Mouse (Mus musculus) cerebellum, adult (tissue): ENCODE results near the gene Olfr1315-ps1.

Experiments
- ATAC-seq: cut with Nextera tagmentation; 2 replicates; pipeline ENCODE4 v1.9.2; 2017; ENCODE audit warnings: mild to moderate bottlenecking, moderate library complexity, mixed read lengths; ENCODE audit not compliant: insufficient number of reproducible peaks, low FRiP score, low TSS enrichment

Olfr1315-ps1 gene

DNA sequence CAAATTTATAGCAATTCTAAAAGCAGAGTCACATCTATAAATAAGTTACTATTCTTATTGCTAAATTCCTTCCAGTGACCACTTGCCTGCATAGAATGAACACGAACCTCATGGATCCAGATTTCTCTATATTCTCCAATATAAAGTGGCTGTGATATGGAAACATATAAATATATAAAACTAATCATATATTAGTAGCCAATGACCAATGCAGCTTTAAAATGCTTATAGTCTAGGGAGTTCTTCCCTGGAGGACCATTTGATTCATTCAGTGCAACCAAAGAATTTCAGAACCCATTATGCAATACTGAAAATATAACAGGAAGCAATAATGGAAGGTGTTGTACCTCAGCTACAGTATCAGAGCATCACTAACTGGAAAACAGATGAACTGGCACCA is at the start of gene Olfr1315-ps1:
Gene Olfr1315-ps1, minus strand, starts transcription at position 101 of the 400 bp plus-strand sequence.
- ATAC-seq = no peak

DNA sequence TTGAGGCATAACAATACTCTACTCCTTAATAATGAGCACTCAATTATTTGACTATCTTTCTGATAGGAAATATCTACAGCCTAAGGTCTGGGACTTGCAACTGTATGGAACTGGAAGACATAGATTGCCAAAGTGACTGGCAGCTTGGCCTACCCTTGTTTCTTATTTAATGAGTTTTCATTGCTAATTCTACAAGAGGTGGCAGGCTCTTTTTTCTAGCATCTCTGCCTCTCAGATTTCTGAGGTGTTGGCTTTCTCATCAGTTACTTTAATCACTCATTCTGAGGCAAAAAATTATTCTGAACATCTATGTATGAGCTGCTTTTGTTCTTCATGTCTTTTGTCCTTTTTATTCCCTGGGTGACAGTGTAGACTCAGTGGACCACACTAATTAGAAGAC is 38.7 kb upstream of the Olfr1315-ps1 start, which contains the start of gene Olfr1318:
Gene Olfr1318, plus strand, starts transcription at position 301 of the 400 bp plus-strand sequence.
- no peak for ATAC-seq

DNA sequence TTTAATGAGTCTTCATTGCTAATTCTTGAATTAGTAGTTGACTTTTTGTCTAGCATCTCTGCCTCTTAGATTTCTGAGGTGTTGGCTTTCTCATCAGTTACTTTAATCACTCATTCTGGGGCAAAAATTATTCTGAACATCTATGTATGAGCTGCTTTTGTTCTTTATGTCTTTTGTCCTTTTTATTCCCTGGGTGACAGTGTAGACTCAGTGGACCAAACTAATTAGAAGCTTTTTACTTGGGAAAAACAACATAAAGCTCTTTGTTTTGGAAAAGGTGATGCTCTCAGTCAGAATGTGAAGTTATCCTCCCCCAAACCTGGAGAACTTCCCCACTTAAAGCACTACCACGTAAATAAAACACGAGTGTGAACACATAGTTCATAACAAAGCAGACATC is 24.8 kb upstream of the Olfr1315-ps1 start, which contains the start of gene Olfr1317:
Gene Olfr1317, plus strand, starts transcription at position 301 of the 400 bp plus-strand sequence.
- no peak for ATAC-seq

DNA sequence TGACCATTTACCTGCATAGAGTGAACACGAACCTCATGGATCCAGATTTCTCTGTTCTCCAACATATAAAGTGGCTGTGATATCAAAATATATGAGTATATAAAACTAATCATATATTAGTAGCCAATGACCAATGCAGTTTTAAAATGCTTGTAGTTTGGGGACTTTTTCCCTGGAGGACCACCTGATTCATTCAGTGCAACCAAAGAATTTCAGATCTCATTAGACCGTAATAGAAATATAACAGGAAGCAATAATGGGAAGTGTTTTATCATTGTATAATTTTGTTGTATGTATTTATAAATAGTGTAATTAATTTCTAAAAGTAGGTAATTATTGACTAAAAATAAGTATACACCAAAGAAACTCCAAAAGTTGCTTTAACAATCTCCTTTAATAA is 19.6 kb upstream of the Olfr1315-ps1 start, which contains the start of gene Olfr1316:
Gene Olfr1316, minus strand, starts transcription at position 101 of the 400 bp plus-strand sequence.
- no peak for ATAC-seq

DNA sequence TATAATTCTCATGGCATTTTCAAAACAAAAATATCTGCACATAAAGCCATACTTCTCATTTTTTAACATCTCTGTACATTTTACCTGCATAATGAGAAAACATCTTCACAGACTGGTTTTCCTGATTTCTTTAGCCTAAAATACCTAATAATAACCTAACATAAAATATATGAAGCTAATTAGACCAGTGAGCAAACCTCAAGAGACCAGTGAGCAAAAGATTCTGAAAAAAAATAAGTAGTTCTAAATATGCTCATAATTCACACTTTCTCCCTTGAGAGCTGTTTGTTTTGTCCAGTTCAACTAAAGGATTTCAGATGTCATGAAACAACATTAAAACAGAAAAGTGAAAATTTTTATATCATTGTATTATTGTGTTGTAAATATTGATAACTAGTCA is 18.6 kb downstream of the Olfr1315-ps1 start, which contains the start of gene Olfr1314:
Gene Olfr1314, minus strand, starts transcription at position 101 of the 400 bp plus-strand sequence.
- no peak for ATAC-seq

DNA sequence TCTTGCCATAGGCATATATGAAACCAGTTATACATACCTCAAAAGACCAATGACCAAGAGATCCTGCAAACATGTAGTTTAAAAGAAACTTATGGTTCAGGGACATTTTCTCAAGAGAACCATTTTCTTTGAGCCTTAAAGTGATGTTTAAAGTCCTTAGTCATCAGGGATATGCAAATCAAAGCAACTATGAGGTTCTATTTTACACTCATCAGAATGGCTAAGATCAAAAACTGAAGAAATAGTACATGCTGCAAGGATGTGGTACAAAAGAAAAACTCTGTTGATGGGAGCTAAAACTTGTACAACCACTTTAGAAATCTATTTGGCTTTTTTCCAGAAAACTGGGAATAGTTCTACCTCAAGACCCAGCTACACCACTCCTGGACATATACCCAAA is 37.5 kb downstream of the Olfr1315-ps1 start, which contains the start of gene Olfr1313:
Gene Olfr1313, minus strand, starts transcription at position 101 of the 400 bp plus-strand sequence.
- no peak for ATAC-seq
